Mouse (Mus musculus) stomach, embryonic 16.5 days (tissue): ENCODE results near the gene Gramd1b. TPM values are rescaled to one million over a fixed set of nuclear protein-coding genes. Genes with fewer than 3 reads are reported as not detected.
"Not testable (repeated sequence)": the region's sequence is repeated elsewhere in the genome, so short reads cannot be mapped to it uniquely, and the experiment has no call there.

Source experiments
- ATAC-seq: fragments of 200-750 bp; cut with Nextera tagmentation; 2 replicates; pipeline ENCODE4 v1.8.0; 2017; ENCODE audit warnings: moderate number of reproducible peaks, moderate TSS enrichment; ENCODE audit not compliant: insufficient read depth, low FRiP score
- H3K27ac ChIP-seq: fragments of 300-500 bp; sonication (generic); 2 replicates; pipeline ENCODE4 v1.5.1; 2014; ENCODE audit warnings: low read length
- H3K27me3 ChIP-seq: fragments of 300-500 bp; sonication (generic); 2 replicates; pipeline ENCODE4 v1.6.1; 2014; ENCODE audit warnings: low read length, control low read depth, mixed read lengths; ENCODE audit not compliant: control insufficient read depth, insufficient read depth
- H3K36me3 ChIP-seq: fragments of 300-500 bp; sonication (generic); 2 replicates; pipeline ENCODE4 v1.6.1; 2014; ENCODE audit warnings: low read length; ENCODE audit not compliant: control insufficient read depth, insufficient read depth
- H3K4me1 ChIP-seq: fragments of 300-500 bp; sonication (generic); 2 replicates; pipeline ENCODE4 v1.6.1; 2014; ENCODE audit warnings: low read length, control low read depth, mixed read lengths; ENCODE audit not compliant: control insufficient read depth, insufficient read depth
- H3K4me2 ChIP-seq: fragments of 300-500 bp; sonication (generic); 2 replicates; pipeline ENCODE4 v1.6.1; 2014; ENCODE audit warnings: low read depth, low read length, mixed read lengths
- H3K4me3 ChIP-seq: fragments of 300-500 bp; sonication (generic); replicated peaks from 2 replicates; pipeline ENCODE4 v1.5.1; 2014; ENCODE audit warnings: mild to moderate bottlenecking, low read length
- H3K9ac ChIP-seq: fragments of 300-500 bp; sonication (generic); 2 replicates; pipeline ENCODE4 v1.6.1; 2014; ENCODE audit warnings: low read length
- H3K9me3 ChIP-seq: fragments of 300-500 bp; sonication (generic); replicated peaks from 2 replicates; pipeline ENCODE4 v1.6.1; 2016; ENCODE audit warnings: low read length, control low read depth; ENCODE audit not compliant: control insufficient read depth
- WGBS: fragments of 180-500 bp; shearing (Covaris S2); extraction: QIAGEN DNeasy Blood & Tissue Kit; methylation state at CpG from one replicate; pipeline ENCODE4 v1.1.7; 2014; 5-methylcytosine and 5-hydroxymethylcytosine counted together
- polyA plus RNA-seq: library from polyadenylated mRNA; unstranded; fragments of >200 nt; fragmentation: Nextera tagmentation; extraction: Ambion mirVana; gene quantifications from 2 replicates; pipeline ENCODE4 v1.2.1, GENCODE M21; 2015

Gramd1b gene
- polyA plus RNA-seq, 1 experiment from 2014 or later = 4.9 TPM

GRCm38 (mm10) chr9:40504886-40505285 lies 26.3 kb downstream of the Gramd1b start:
- H3K4me1 ChIP-seq = no peaks in the 10 kb centered on the region
- ATAC-seq = no peak
- no peak overlapping the region for H3K27ac ChIP-seq
- WGBS = 78% methylated on average over 5 of the region's 5 CpGs
- no peaks in the 10 kb centered on the region for H3K36me3 ChIP-seq
- H3K9ac ChIP-seq = no peak overlapping the region
- no peak overlapping the region for H3K4me2 ChIP-seq
- H3K9me3 ChIP-seq = no peaks in the 10 kb centered on the region
- H3K27me3 ChIP-seq = no peaks in the 10 kb centered on the region
- no peak overlapping the region for H3K4me3 ChIP-seq

- Histone ChIP-seq H3K27ac (no peak overlapping the region), H3K9me3 (no peaks in the 10 kb centered on the region), H3K4me3 (no peak overlapping the region), H3K36me3 (no peaks in the 10 kb centered on the region), H3K9ac (no peak overlapping the region), H3K4me2 (no peak overlapping the region), H3K4me1 (no peaks in the 10 kb centered on the region), H3K27me3 (no peaks in the 10 kb centered on the region)
- no peak for ATAC-seq
These were observed 30.5 kb downstream of the Gramd1b start for GRCm38 (mm10) chr9:40500691-40501090.

- H3K9ac ChIP-seq, H3K27me3 ChIP-seq, H3K36me3 ChIP-seq, H3K4me3 ChIP-seq, H3K4me1 ChIP-seq, H3K4me2 ChIP-seq, ATAC-seq, H3K27ac ChIP-seq, H3K9me3 ChIP-seq: not testable (repeated sequence)
- WGBS = 61% methylated on average over 7 of the region's 7 CpGs
These were observed 48.7 kb downstream of the Gramd1b start for GRCm38 (mm10) chr9:40482351-40483084.

- no peak overlapping the region for H3K4me3 ChIP-seq
- ATAC-seq = no peak
- H3K9me3 ChIP-seq = no peaks in the 10 kb centered on the region
- no peaks in the 10 kb centered on the region for H3K27me3 ChIP-seq
- WGBS = 63% methylated on average over 3 of the region's 3 CpGs
- no peaks in the 10 kb centered on the region for H3K36me3 ChIP-seq
- H3K27ac ChIP-seq = no peak overlapping the region
- no peaks in the 10 kb centered on the region for H3K4me1 ChIP-seq
- no peak overlapping the region for H3K4me2 ChIP-seq
- no peak overlapping the region for H3K9ac ChIP-seq
These were observed 49.9 kb downstream of the Gramd1b start for GRCm38 (mm10) chr9:40481271-40481670.

GRCm38 (mm10) chr9:40479333-40479732 lies 51.9 kb downstream of the Gramd1b start:
- no peak overlapping the region for H3K9ac ChIP-seq
- H3K4me2 ChIP-seq = no peak overlapping the region
- WGBS = 35% methylated on average over 4 of the region's 4 CpGs
- H3K36me3 ChIP-seq = no peaks in the 10 kb centered on the region
- H3K4me1 ChIP-seq = no peaks in the 10 kb centered on the region
- no peaks in the 10 kb centered on the region for H3K27me3 ChIP-seq
- H3K9me3 ChIP-seq = no peaks in the 10 kb centered on the region
- ATAC-seq = no peak
- no peak overlapping the region for H3K4me3 ChIP-seq
- no peak overlapping the region for H3K27ac ChIP-seq

- Histone ChIP-seq H3K9ac (no peak overlapping the region), H3K4me3 (no peak overlapping the region), H3K4me1 (no peaks in the 10 kb centered on the region), H3K9me3 (no peaks in the 10 kb centered on the region), H3K27ac (no peak overlapping the region), H3K36me3 (no peaks in the 10 kb centered on the region), H3K27me3 (no peaks in the 10 kb centered on the region), H3K4me2 (no peak overlapping the region)
- WGBS = 76% methylated on average over 9 of the region's 9 CpGs
- no peak for ATAC-seq
These were observed 52.9 kb downstream of the Gramd1b start for GRCm38 (mm10) chr9:40478146-40478900.

GRCm38 (mm10) chr9:40477611-40478010 lies 53.6 kb downstream of the Gramd1b start:
- ATAC-seq = no peak
- Histone ChIP-seq H3K4me3 (no peak overlapping the region), H3K9ac (no peak overlapping the region), H3K4me2 (no peak overlapping the region), H3K4me1 (no peaks in the 10 kb centered on the region), H3K27me3 (no peaks in the 10 kb centered on the region), H3K9me3 (no peaks in the 10 kb centered on the region), H3K36me3 (no peaks in the 10 kb centered on the region), H3K27ac (no peak overlapping the region)
- 79% methylated on average over 2 of the region's 2 CpGs for WGBS

GRCm38 (mm10) chr9:40476098-40476497 lies 55.1 kb downstream of the Gramd1b start:
- no peaks in the 10 kb centered on the region for H3K9me3 ChIP-seq
- ATAC-seq = no peak

GRCm38 (mm10) chr9:40472961-40473510 lies 58.1 kb downstream of the Gramd1b start:
- H3K4me3 ChIP-seq = no peak overlapping the region
- H3K4me1 ChIP-seq = no peaks in the 10 kb centered on the region
- H3K9ac ChIP-seq = no peak overlapping the region
- no peak for ATAC-seq
- no peak overlapping the region for H3K4me2 ChIP-seq
- 85% methylated on average over 9 of the region's 9 CpGs for WGBS
- H3K36me3 ChIP-seq = no peaks in the 10 kb centered on the region
- H3K9me3 ChIP-seq = no peaks in the 10 kb centered on the region
- no peaks in the 10 kb centered on the region for H3K27me3 ChIP-seq
- H3K27ac ChIP-seq = no peak overlapping the region

More at GRCm38 (mm10) chr9:40476098-40476497, 55.1 kb downstream of the Gramd1b start:
- Histone ChIP-seq H3K4me2 (no peak overlapping the region), H3K27me3 (no peaks in the 10 kb centered on the region), H3K36me3 (no peaks in the 10 kb centered on the region), H3K4me1 (no peaks in the 10 kb centered on the region), H3K4me3 (no peak overlapping the region), H3K9ac (no peak overlapping the region), H3K27ac (no peak overlapping the region)
- 91% methylated on average over 11 of the region's 11 CpGs for WGBS
